Mouse (Mus musculus) limb, embryonic 12.5 days (tissue): ENCODE data around the gene Myo6. TPM values are rescaled to one million over a fixed set of nuclear protein-coding genes. Genes with fewer than 3 reads are reported as not detected.

Experiments
- polyA plus RNA-seq: library from polyadenylated mRNA; unstranded; fragments of >200 nt; fragmentation: Nextera tagmentation; extraction: Ambion mirVana; gene quantifications from 2 replicates; pipeline ENCODE4 v1.2.1, GENCODE M21; 2016

Gene Myo6
- polyA plus RNA-seq, 1 experiment from 2014 or later = 11.2 TPM

Other genes with a start within 250 kb of the Myo6 start
- 1.6 and 2.5 TPM in 2 replicates for gene Filip1, start 152.2 kb upstream of the Myo6 start, polyA plus RNA-seq
- gene Senp6, start 98.1 kb upstream of the Myo6 start, polyA plus RNA-seq = 70.6 and 72.9 TPM in 2 replicates